In genomic region chr2:101818986-101819764, GRCm38 (mm10) we compare ENCODE assay signal across 13 mouse cellular contexts.
"Had no signal": no experiment of that assay in that cellular context is flagged by ENCODE, and none has a peak within 500 bp of the region (broad histone marks: within the 10 kb centered on the region; RNA-seq: fewer than 3 reads in every experiment).

No protein-coding gene starts in this region.

- H3K4me3 ChIP-seq: limb, embryonic 15.5 days; liver, embryonic 13.5 days; neural tube, embryonic 12.5 days; stomach, embryonic 15.5 days had no signal

- H3K4me2 ChIP-seq: limb, embryonic 15.5 days; liver, embryonic 13.5 days; neural tube, embryonic 12.5 days; stomach, embryonic 15.5 days had no signal

- H3K27me3 ChIP-seq: limb, embryonic 15.5 days; liver, embryonic 13.5 days; neural tube, embryonic 12.5 days; stomach, embryonic 15.5 days had no signal

- H3K36me3 ChIP-seq: limb, embryonic 15.5 days; liver, embryonic 13.5 days; neural tube, embryonic 12.5 days; stomach, embryonic 15.5 days had no signal

- DNase-seq: kidney, adult 9 months; layer of hippocampus, postnatal 36 days; liver, embryonic 13.5 days; lung, adult 18-20 months; lung, postnatal 36 days; midbrain, embryonic 14.5 days; right cerebral cortex, postnatal 14 days; thymus, adult 2 months; thymus, postnatal 25 days had no signal

- H3K9ac ChIP-seq: limb, embryonic 15.5 days; liver, embryonic 13.5 days; neural tube, embryonic 12.5 days; stomach, embryonic 15.5 days had no signal

- H3K27ac ChIP-seq: kidney, postnatal 0 days; limb, embryonic 15.5 days; liver, embryonic 13.5 days; neural tube, embryonic 12.5 days; stomach, embryonic 15.5 days had no signal

- H3K9me3 ChIP-seq: limb, embryonic 15.5 days; liver, embryonic 13.5 days; neural tube, embryonic 12.5 days; stomach, embryonic 15.5 days had no signal

- H3K4me1 ChIP-seq: neural tube, embryonic 12.5 days; stomach, embryonic 15.5 days had no signal
